Mouse (Mus musculus) hematopoietic stem cell, adult 5-6 weeks (primary cell): ENCODE results near the gene Ttc13. TPM values are rescaled to one million over a fixed set of nuclear protein-coding genes. Genes with fewer than 3 reads are reported as not detected.

Experiments
- ATAC-seq, 2 experiments: fragments of 125-278 bp in 1 of 2; replicated peaks in 1 of 2; 2 replicates each; pipeline ENCODE4 v1.8.0; 2016 to 2017; ENCODE audit warnings: inconsistent platforms in 2 of 2, mild to moderate bottlenecking in 2 of 2, moderate number of reproducible peaks in 2 of 2, low read depth in 1 of 2, moderate TSS enrichment in 1 of 2; ENCODE audit not compliant: low FRiP score in 2 of 2, poor library complexity in 2 of 2, severe bottlenecking in 2 of 2, insufficient read depth in 1 of 2, low TSS enrichment in 1 of 2
- total RNA-seq: library from RNA; stranded (forward); fragments of 172-1452, 232-1000 nt; gene quantifications from 2 replicates; pipeline ENCODE4 v1.2.3, GENCODE M21; 2017

The Ttc13 gene
- total RNA-seq, 1 experiment from 2014 or later, result 37.2 TPM

GRCm38 (mm10) chr8:124720133-124720532, 1.6 kb downstream of the Ttc13 start:
- ATAC-seq, result no peak

GRCm38 (mm10) chr8:124715736-124716135, 6.0 kb downstream of the Ttc13 start:
- no peak for ATAC-seq

GRCm38 (mm10) chr8:124713207-124713606, 8.6 kb downstream of the Ttc13 start:
- ATAC-seq, result peak in 1 of 2 experiments; percentile 17; a peak in 1 of 4 replicates

GRCm38 (mm10) chr8:124705823-124706222, 16.0 kb downstream of the Ttc13 start:
- ATAC-seq, result no peak

GRCm38 (mm10) chr8:124704376-124704775, 17.4 kb downstream of the Ttc13 start:
- no peak for ATAC-seq

GRCm38 (mm10) chr8:124703526-124703925, 18.3 kb downstream of the Ttc13 start:
- no peak for ATAC-seq

- no peak for ATAC-seq
Observed at GRCm38 (mm10) chr8:124702183-124702582, 19.6 kb downstream of the Ttc13 start.

- peak; percentile 42 to 63; a peak in 2 of 4 replicates for ATAC-seq
Observed at GRCm38 (mm10) chr8:124701023-124701422, 20.8 kb downstream of the Ttc13 start.

GRCm38 (mm10) chr8:124700271-124700670, 21.5 kb downstream of the Ttc13 start:
- no peak for ATAC-seq

- no peak for ATAC-seq
Observed at GRCm38 (mm10) chr8:124695424-124696100, 26.2 kb downstream of the Ttc13 start.

GRCm38 (mm10) chr8:124691706-124692105, 30.1 kb downstream of the Ttc13 start:
- ATAC-seq, result no peak

GRCm38 (mm10) chr8:124688899-124689298, 32.9 kb downstream of the Ttc13 start:
- ATAC-seq, result no peak

- peak; percentile 62 to 65 for ATAC-seq
Observed at GRCm38 (mm10) chr8:124682218-124682617, 39.6 kb downstream of the Ttc13 start.

GRCm38 (mm10) chr8:124681792-124682157, 40.0 kb downstream of the Ttc13 start:
- peak in 1 of 2 experiments; percentile 37; a peak in 1 of 4 replicates for ATAC-seq

- ATAC-seq, result no peak
Observed at GRCm38 (mm10) chr8:124681077-124681791, 40.5 kb downstream of the Ttc13 start.

GRCm38 (mm10) chr8:124678246-124678645, 43.5 kb downstream of the Ttc13 start:
- ATAC-seq, result no peak

GRCm38 (mm10) chr8:124677486-124677885, 44.3 kb downstream of the Ttc13 start:
- peak; percentile 52 to 53; a peak in 2 of 4 replicates for ATAC-seq

GRCm38 (mm10) chr8:124677078-124677477, 44.7 kb downstream of the Ttc13 start:
- no peak for ATAC-seq

GRCm38 (mm10) chr8:124676661-124677060, 45.1 kb downstream of the Ttc13 start:
- ATAC-seq, result no peak
